Mouse (Mus musculus): ENCODE data around the gene Lamb1. TPM values are rescaled to one million over a fixed set of nuclear protein-coding genes. Genes with fewer than 3 reads are reported as not detected.

The Lamb1 gene
- 20.7 and 22.9 TPM in 2 replicates for polyA plus RNA-seq (2015; fragmentation: Nextera tagmentation; extraction: Ambion mirVana)

GRCm38 (mm10) chr12:31265005-31265721 is at the start of gene Lamb1:
Lamb1 (plus strand) TSS chr12:31265234.
- WGBS = 0% methylated on average over 38 of the region's 39 CpGs
- Histone ChIP-seq H3K9ac (peak within 1 kb of the TSS; percentile 71), H3K4me2 (peak within 1 kb of the TSS; percentile 88), H3K36me3 (no peaks in the 10 kb centered on the region), H3K4me3 (peak within 1 kb of the TSS; percentile 51), H3K9me3 (no peaks in the 10 kb centered on the region), H3K27ac (no peak within 1 kb of the TSS; the same call in 1 of the 2 replicates), H3K4me1 (replicated peaks) (peaks cover 25% of the 10 kb centered on the region), H3K27me3 (peaks cover 69% of the 10 kb centered on the region)
- ATAC-seq (ENCODE audit: low FRiP score) = peak; percentile 49

GRCm38 (mm10) chr12:31217232-31217631 is 47.8 kb upstream of the Lamb1 start:
- no peaks in the 10 kb centered on the region for H3K27me3 ChIP-seq
- H3K9ac ChIP-seq = no peak overlapping the region
- no peaks in the 10 kb centered on the region for H3K36me3 ChIP-seq
- H3K4me3 ChIP-seq = no peak overlapping the region
- ATAC-seq (ENCODE audit: low FRiP score) = no peak
- no peak overlapping the region for H3K4me2 ChIP-seq
- no peak overlapping the region for H3K27ac ChIP-seq
- H3K4me1 ChIP-seq (replicated peaks) = no peaks in the 10 kb centered on the region
- 91% methylated on average over 5 of the region's 5 CpGs for WGBS
- H3K9me3 ChIP-seq = no peaks in the 10 kb centered on the region

- H3K27ac ChIP-seq = no peak overlapping the region
- no peak overlapping the region for H3K4me3 ChIP-seq
- ATAC-seq (ENCODE audit: low FRiP score) = no peak
- H3K9me3 ChIP-seq = no peaks in the 10 kb centered on the region
- H3K27me3 ChIP-seq = no peaks in the 10 kb centered on the region
- H3K4me2 ChIP-seq = no peak overlapping the region
- no peaks in the 10 kb centered on the region for H3K36me3 ChIP-seq
- 80% methylated on average over 3 of the region's 3 CpGs for WGBS
- no peak overlapping the region for H3K9ac ChIP-seq
- no peaks in the 10 kb centered on the region for H3K4me1 ChIP-seq (replicated peaks)
These were observed 46.3 kb upstream of the Lamb1 start for GRCm38 (mm10) chr12:31218774-31219173.

GRCm38 (mm10) chr12:31221522-31221921 is 43.5 kb upstream of the Lamb1 start:
- Histone ChIP-seq H3K27ac (no peak overlapping the region), H3K27me3 (no peaks in the 10 kb centered on the region), H3K4me3 (no peak overlapping the region), H3K9ac (no peak overlapping the region), H3K4me1 (replicated peaks) (no peaks in the 10 kb centered on the region), H3K36me3 (no peaks in the 10 kb centered on the region), H3K4me2 (no peak overlapping the region), H3K9me3 (no peaks in the 10 kb centered on the region)
- ATAC-seq (ENCODE audit: low FRiP score) = no peak
- 91% methylated on average over 6 of the region's 6 CpGs for WGBS

- no peak overlapping the region for H3K9ac ChIP-seq
- H3K4me2 ChIP-seq = no peak overlapping the region
- H3K27me3 ChIP-seq = no peaks in the 10 kb centered on the region
- H3K27ac ChIP-seq = no peak overlapping the region
- no peak overlapping the region for H3K4me3 ChIP-seq
- H3K36me3 ChIP-seq = no peaks in the 10 kb centered on the region
- H3K4me1 ChIP-seq (replicated peaks) = no peaks in the 10 kb centered on the region
- no peaks in the 10 kb centered on the region for H3K9me3 ChIP-seq
- ATAC-seq (ENCODE audit: low FRiP score) = no peak
- WGBS = 46% methylated on average over 2 of the region's 2 CpGs
These were observed 42.8 kb upstream of the Lamb1 start for GRCm38 (mm10) chr12:31222282-31222681.

- no peaks in the 10 kb centered on the region for H3K9me3 ChIP-seq
- H3K4me1 ChIP-seq (replicated peaks) = no peaks in the 10 kb centered on the region
- ATAC-seq (ENCODE audit: low FRiP score) = no peak
- H3K4me2 ChIP-seq = no peak overlapping the region
- H3K9ac ChIP-seq = no peak overlapping the region
- H3K36me3 ChIP-seq = no peaks in the 10 kb centered on the region
- H3K4me3 ChIP-seq = no peak overlapping the region
- H3K27me3 ChIP-seq = no peaks in the 10 kb centered on the region
- H3K27ac ChIP-seq = no peak overlapping the region
- WGBS = 31% methylated on average over 3 of the region's 3 CpGs
These were observed 42.3 kb upstream of the Lamb1 start for GRCm38 (mm10) chr12:31222741-31223140.

GRCm38 (mm10) chr12:31225451-31225850 is 39.6 kb upstream of the Lamb1 start:
- no peak overlapping the region for H3K4me2 ChIP-seq
- H3K36me3 ChIP-seq = no peaks in the 10 kb centered on the region
- ATAC-seq (ENCODE audit: low FRiP score) = no peak
- no peak overlapping the region for H3K27ac ChIP-seq
- H3K27me3 ChIP-seq = no peaks in the 10 kb centered on the region
- H3K4me3 ChIP-seq = no peak overlapping the region
- no peaks in the 10 kb centered on the region for H3K9me3 ChIP-seq
- WGBS = 37% methylated on average over 8 of the region's 8 CpGs
- no peaks in the 10 kb centered on the region for H3K4me1 ChIP-seq (replicated peaks)
- no peak overlapping the region for H3K9ac ChIP-seq

GRCm38 (mm10) chr12:31227167-31227566 is 37.9 kb upstream of the Lamb1 start:
- Histone ChIP-seq H3K4me2 (no peak overlapping the region), H3K4me3 (no peak overlapping the region), H3K9ac (no peak overlapping the region), H3K36me3 (no peaks in the 10 kb centered on the region), H3K27me3 (no peaks in the 10 kb centered on the region), H3K9me3 (no peaks in the 10 kb centered on the region), H3K4me1 (replicated peaks) (no peaks in the 10 kb centered on the region), H3K27ac (no peak overlapping the region)
- ATAC-seq (ENCODE audit: low FRiP score) = no peak
- 89% methylated on average over 3 of the region's 3 CpGs for WGBS

GRCm38 (mm10) chr12:31228878-31229277 is 36.2 kb upstream of the Lamb1 start:
- no peaks in the 10 kb centered on the region for H3K36me3 ChIP-seq
- H3K27ac ChIP-seq = no peak overlapping the region
- ATAC-seq (ENCODE audit: low FRiP score) = no peak
- H3K4me2 ChIP-seq = no peak overlapping the region
- H3K27me3 ChIP-seq = no peaks in the 10 kb centered on the region
- H3K9ac ChIP-seq = no peak overlapping the region
- no peak overlapping the region for H3K4me3 ChIP-seq
- no peaks in the 10 kb centered on the region for H3K4me1 ChIP-seq (replicated peaks)
- no peaks in the 10 kb centered on the region for H3K9me3 ChIP-seq
- WGBS = 61% methylated on average over 7 of the region's 7 CpGs

- no peak for ATAC-seq (ENCODE audit: low FRiP score)
- H3K27me3 ChIP-seq = no peaks in the 10 kb centered on the region
- no peak overlapping the region for H3K4me2 ChIP-seq
- H3K9ac ChIP-seq = no peak overlapping the region
- 88% methylated on average over 1 of the region's 1 CpGs for WGBS
- H3K36me3 ChIP-seq = no peaks in the 10 kb centered on the region
- no peak overlapping the region for H3K4me3 ChIP-seq
- no peak overlapping the region for H3K27ac ChIP-seq
- H3K9me3 ChIP-seq = no peaks in the 10 kb centered on the region
- no peaks in the 10 kb centered on the region for H3K4me1 ChIP-seq (replicated peaks)
These were observed 32.4 kb upstream of the Lamb1 start for GRCm38 (mm10) chr12:31232635-31233034.

GRCm38 (mm10) chr12:31235018-31235417 is 30.0 kb upstream of the Lamb1 start:
- no peaks in the 10 kb centered on the region for H3K4me1 ChIP-seq (replicated peaks)
- H3K9me3 ChIP-seq = no peaks in the 10 kb centered on the region
- no peak overlapping the region for H3K4me2 ChIP-seq
- H3K9ac ChIP-seq = no peak overlapping the region
- H3K27ac ChIP-seq = no peak overlapping the region
- H3K4me3 ChIP-seq = no peak overlapping the region
- no peak for ATAC-seq (ENCODE audit: low FRiP score)
- no peaks in the 10 kb centered on the region for H3K27me3 ChIP-seq
- 94% methylated on average over 6 of the region's 6 CpGs for WGBS
- no peaks in the 10 kb centered on the region for H3K36me3 ChIP-seq

GRCm38 (mm10) chr12:31236861-31237595 is 28.0 kb upstream of the Lamb1 start:
- 65% methylated on average over 12 of the region's 12 CpGs for WGBS
- ATAC-seq (ENCODE audit: low FRiP score) = no peak
- Histone ChIP-seq H3K27me3 (no peaks in the 10 kb centered on the region), H3K36me3 (no peaks in the 10 kb centered on the region), H3K9ac (no peak overlapping the region), H3K4me2 (no peak overlapping the region), H3K9me3 (no peaks in the 10 kb centered on the region), H3K4me1 (replicated peaks) (no peaks in the 10 kb centered on the region), H3K4me3 (no peak overlapping the region), H3K27ac (no peak overlapping the region)
